In genomic region chr14:62664976-62665673, GRCm38 (mm10) we compare ENCODE assay signal across 21 mouse cellular contexts. TPM values are rescaled to one million over a fixed set of nuclear protein-coding genes. Genes with fewer than 3 reads are reported as not detected.
DNase-seq lines count a peak whose midpoint lies in the region; ATAC-seq lines count a peak whose summit lies in the region.
"Had no signal": no experiment of that assay in that cellular context is flagged by ENCODE, and none has a peak within 500 bp of the region (broad histone marks: within the 10 kb centered on the region; RNA-seq: fewer than 3 reads in every experiment).

No protein-coding gene starts in this region.

- no peaks in the 10 kb centered on the region for H3K9me3 ChIP-seq in kidney, embryonic 15.5 days (replicated peaks)
- H3K9me3 ChIP-seq: embryonic facial prominence, embryonic 15.5 days; forebrain, embryonic 15.5 days; liver, embryonic 15.5 days had no signal

- H3K4me1 ChIP-seq in kidney, embryonic 15.5 days, result no peaks in the 10 kb centered on the region
- H3K4me1 ChIP-seq: embryonic facial prominence, embryonic 15.5 days; forebrain, embryonic 15.5 days; liver, embryonic 15.5 days had no signal

- H3K4me3 ChIP-seq in kidney, embryonic 15.5 days (replicated peaks), result no peak overlapping the region
- H3K4me3 ChIP-seq: embryonic facial prominence, embryonic 15.5 days; forebrain, embryonic 15.5 days; liver, embryonic 15.5 days; myocyte had no signal

- peak; percentile 11 for DNase-seq in kidney, postnatal 10 days
- peak; percentile 3 to 5 for DNase-seq in B cell, adult 2 months
- DNase-seq in WW6 (ENCODE audit: low read depth, low spot score), result peak; percentile 9
- DNase-seq in cerebellum, postnatal 10 days, result no peak
- no peak for DNase-seq in yolk sac, embryonic 10.5 days (ENCODE audit: low spot score)
- DNase-seq: cerebellum, adult 11 months; heart, postnatal 4 days; layer of hippocampus, postnatal 36 days had no signal

- no peak overlapping the region for H3K27ac ChIP-seq in kidney, embryonic 15.5 days
- H3K27ac ChIP-seq: embryonic facial prominence, embryonic 15.5 days; forebrain, embryonic 15.5 days; kidney, postnatal 0 days; liver, embryonic 15.5 days had no signal

- no peaks in the 10 kb centered on the region for H3K27me3 ChIP-seq in kidney, embryonic 15.5 days
- H3K27me3 ChIP-seq: embryonic facial prominence, embryonic 15.5 days; forebrain, embryonic 15.5 days; liver, embryonic 15.5 days had no signal

- no peak overlapping the region for H3K4me2 ChIP-seq in kidney, embryonic 15.5 days
- H3K4me2 ChIP-seq: embryonic facial prominence, embryonic 15.5 days; forebrain, embryonic 15.5 days; heart, embryonic 11.5 days; liver, embryonic 15.5 days had no signal

- 36% methylated on average over 9 of the region's 9 CpGs for WGBS in kidney, embryonic 15.5 days

- no peaks in the 10 kb centered on the region for H3K36me3 ChIP-seq in kidney, embryonic 15.5 days
- H3K36me3 ChIP-seq: embryonic facial prominence, embryonic 15.5 days; forebrain, embryonic 15.5 days; liver, embryonic 15.5 days had no signal

- no peak overlapping the region for H3K9ac ChIP-seq in kidney, embryonic 15.5 days
- H3K9ac ChIP-seq: embryonic facial prominence, embryonic 15.5 days; forebrain, embryonic 15.5 days; liver, embryonic 15.5 days had no signal

- no peak for ATAC-seq in kidney, embryonic 15.5 days (replicated peaks; ENCODE audit: low FRiP score)
- peak; percentile 91 for ATAC-seq in megakaryocyte, adult 5-6 weeks (ENCODE audit: poor library complexity, severe bottlenecking)
- ATAC-seq: forebrain, embryonic 15.5 days had no signal

RNA-seq across cellular contexts. Expression of gene Serpine3, which starts 1.7 kb away (rescaled TPM):
- polyA plus RNA-seq in kidney, embryonic 15.5 days (2015; fragmentation: Nextera tagmentation; extraction: Ambion mirVana), result not detected in 2 replicates
- not detected in 2 replicates for total RNA-seq in megakaryocyte, adult 5-6 weeks (2015)
- not detected in 2 replicates for total RNA-seq in megakaryocyte, adult 5-6 weeks (2017)
- total RNA-seq: gastrocnemius, adult 18-20 months; heart, postnatal 4 days had no signal
- polyA plus RNA-seq: cortical plate, adult 2 months; embryonic facial prominence, embryonic 15.5 days; forebrain, embryonic 15.5 days; intestine, embryonic 14.5 days; kidney, postnatal 0 days; limb, embryonic 11.5 days; liver, embryonic 15.5 days; myocyte; stomach, embryonic 14.5 days had no signal

Comparison
In these comparisons a context has a peak if more than half of its experiments do, and no peak if none do; other contexts are left out.
1. DNase-seq: peak in kidney, postnatal 10 days (single experiment), B cell, adult 2 months (2 of 2) and WW6 (single experiment); none in cerebellum, postnatal 10 days (0 of 2) and yolk sac, embryonic 10.5 days (single experiment).